Mouse (Mus musculus) heart, adult 9 months (tissue): ENCODE results near the gene Cd248.
"Not testable (repeated sequence)": the region's sequence is repeated elsewhere in the genome, so short reads cannot be mapped to it uniquely, and the experiment has no call there.

ENCODE experiments used
- DNase-seq, 2 experiments: peaks; one replicate each; pipeline ENCODE4 v3.0.0; 2022; ENCODE audit warnings: low spot score in 2 of 2

Gene Cd248

GRCm38 (mm10) chr19:5073518-5073917 lies 5.6 kb downstream of the Cd248 start:
- no peak for DNase-seq

DNA sequence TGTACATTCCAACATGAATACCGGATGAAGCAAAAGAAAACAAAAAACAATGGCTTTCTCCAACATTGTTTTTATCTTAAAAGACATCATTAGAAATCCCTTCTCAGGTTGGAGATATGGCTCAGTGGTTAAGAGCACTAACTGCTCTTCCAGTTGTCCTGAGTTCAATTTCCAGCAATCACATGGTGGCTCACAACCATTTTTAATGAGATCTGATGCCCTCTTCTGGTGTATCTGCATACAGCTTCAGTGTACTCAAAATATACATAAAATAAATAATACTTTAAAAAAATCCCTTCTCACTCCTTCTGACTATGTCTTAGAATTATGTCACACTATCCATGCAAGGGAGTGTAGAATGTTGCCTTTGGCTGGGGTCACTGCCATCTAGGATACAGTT lies 11.4 kb downstream of the Cd248 start:
- DNase-seq: no peak

DNA sequence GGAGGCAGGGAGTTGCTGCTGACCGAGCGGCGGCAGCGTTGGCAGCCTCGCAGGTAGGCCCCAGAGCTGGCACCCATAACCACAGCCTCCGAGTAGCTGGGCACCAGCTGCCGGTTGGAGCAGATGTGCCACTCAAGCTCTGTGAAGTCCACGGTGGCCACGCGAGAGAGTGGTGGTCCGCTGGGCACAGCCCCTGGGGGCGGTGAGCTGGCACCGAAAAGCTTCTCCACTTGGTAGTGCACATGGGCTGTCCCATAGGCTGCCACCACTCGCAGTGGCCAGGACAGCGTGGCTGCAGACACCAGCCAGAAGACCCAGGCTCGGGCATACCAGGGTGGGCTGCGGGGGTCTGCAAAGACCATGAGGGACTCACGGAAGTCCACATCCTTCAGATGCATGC lies 14.1 kb downstream of the Cd248 start:
- no peak for DNase-seq

- no peak for DNase-seq
Measured at GRCm38 (mm10) chr19:5082596-5082995, 14.7 kb downstream of the Cd248 start.

GRCm38 (mm10) chr19:5083961-5084833 lies 16.3 kb downstream of the Cd248 start:
- DNase-seq: no peak

DNA sequence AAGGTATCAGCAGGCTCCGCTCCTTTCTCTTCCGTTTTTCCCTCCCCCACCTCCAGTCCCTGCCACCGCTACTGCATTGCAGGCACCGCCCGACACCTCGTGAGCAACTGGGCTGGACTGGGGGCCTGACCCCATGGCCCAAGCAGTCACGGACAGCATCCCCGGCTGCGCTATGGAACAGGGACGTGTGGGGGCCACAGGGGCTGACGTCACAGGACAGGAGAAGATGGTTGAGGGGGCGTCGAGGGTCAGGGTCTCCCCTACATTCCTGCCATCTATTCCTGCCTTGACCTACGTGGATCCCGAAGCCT lies 16.9 kb downstream of the Cd248 start:
- no peak for DNase-seq

- no peak for DNase-seq
Measured at GRCm38 (mm10) chr19:5085145-5085863, 17.4 kb downstream of the Cd248 start, which contains the start of gene Tmem151a. Tmem151a (minus strand) TSS chr19:5085531.

DNA sequence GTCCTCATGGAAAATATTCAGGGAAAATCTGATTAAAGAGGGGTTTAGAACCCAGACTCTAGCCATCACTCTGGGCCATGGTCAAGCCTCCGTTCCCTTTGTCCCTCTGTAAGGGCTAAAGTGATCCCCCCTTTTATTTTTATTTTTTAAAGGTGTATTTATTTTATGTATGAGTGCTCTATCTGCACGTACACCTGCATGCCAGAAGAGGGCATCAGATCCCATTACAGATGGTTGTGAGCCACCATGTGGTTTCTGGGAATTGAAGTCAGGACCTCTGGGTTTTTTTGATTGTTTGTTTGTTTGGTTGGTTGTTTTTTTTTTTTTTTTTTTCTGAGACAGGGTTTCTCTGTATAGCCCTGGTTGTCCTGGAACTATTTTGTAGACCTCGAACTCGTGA lies 18.7 kb downstream of the Cd248 start:
- not testable (repeated sequence) for DNase-seq

DNA sequence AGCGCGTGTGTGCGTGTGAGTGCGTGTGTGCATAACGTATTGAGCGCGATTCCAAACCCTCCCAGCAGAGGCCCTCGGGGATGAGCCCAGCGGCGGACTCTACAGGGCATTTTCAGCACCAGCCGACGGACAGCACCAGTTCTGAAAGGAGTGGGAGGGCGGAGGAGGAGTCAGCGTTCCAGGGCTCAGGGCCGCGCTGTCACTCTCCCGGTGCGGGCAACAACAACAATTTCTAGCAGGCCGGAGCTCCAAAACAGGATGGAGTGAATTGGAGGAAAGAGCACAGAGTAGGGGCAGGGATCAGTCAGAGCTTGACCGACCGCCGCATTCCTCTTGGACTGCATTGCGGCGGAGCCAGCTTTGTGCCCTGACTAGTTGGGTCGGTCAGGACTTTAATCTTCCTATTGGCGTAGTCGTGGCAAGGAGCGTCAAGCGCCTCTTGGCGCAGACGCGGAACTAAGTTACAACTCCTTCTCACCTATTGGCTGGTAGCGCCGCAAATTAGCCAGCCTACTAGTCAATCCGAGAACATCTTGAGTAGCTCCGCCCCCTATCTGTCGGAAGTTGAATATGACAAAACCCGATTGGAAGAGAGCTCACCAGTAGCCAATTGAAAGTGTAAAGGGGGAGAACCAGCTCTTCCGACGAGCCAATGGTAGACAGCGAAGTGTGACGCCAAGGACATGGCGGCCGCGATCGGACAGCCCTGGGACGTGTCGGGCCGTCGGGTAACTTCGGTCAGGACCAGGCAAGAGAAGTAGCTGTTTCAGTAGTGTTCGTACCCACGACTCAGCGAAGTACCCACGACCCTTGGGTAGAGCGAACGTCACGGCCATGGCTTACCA lies 20.2 kb downstream of the Cd248 start, which contains the start of gene Yif1a:
Yif1a (plus strand) TSS at position 655 of the 845 bp plus-strand sequence.
- peak; percentile 98 to 99 for DNase-seq

- DNase-seq: no peak
Measured at GRCm38 (mm10) chr19:5089324-5089723, 21.4 kb downstream of the Cd248 start.

DNA sequence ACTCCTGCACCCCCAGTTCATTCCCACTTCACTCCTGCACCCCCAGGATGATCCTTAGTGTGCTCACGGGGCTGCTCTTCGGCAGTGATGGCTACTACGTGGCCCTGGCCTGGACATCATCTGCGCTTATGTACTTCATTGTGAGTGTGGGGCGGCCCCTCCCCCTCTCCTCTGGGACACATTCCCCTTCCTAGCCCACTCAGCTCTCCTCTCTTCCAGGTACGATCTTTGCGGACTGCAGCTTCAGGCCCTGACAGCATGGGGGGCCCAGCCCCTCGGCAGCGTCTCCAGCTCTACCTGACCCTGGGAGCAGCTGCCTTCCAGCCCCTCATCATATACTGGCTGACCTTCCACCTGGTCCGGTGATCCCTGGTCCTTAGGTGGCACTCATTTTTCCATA lies 24.2 kb downstream of the Cd248 start:
- DNase-seq: no peak

- no peak for DNase-seq
Measured at GRCm38 (mm10) chr19:5093481-5094242, 25.8 kb downstream of the Cd248 start.

- peak; percentile 77 to 82 for DNase-seq
Measured at GRCm38 (mm10) chr19:5094243-5094632, 26.4 kb downstream of the Cd248 start.

DNA sequence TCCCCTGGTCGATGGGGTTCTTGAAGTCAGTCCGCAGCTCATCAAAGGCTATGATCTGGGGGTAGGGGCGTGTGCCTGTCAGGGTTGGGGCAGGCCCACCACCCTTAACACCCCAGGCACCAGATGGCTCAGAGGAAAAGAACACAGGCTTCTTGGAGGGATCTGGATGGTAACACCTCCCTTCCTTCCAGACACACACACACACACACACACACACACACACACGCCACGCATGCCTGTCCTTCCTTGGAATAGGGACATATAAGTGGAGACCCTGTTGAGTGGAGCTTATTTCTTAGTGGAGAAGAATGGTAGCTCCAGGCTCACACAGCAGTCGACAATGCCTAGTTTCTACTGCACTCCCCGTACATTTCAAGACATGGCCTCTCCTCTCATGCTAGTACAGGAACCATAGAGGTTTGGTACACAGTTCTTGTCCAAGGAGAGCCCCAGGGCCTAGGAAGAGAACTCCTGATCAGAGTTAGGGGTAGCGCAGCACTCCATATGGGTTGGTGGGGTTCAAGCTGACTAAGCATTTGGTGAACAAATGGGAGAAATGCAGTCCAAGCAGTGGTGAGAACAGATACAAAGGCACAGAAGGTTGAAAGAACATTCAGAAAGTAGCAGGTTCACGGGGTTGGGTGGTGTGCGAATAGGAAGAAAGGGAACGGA lies 27.0 kb downstream of the Cd248 start:
- no peak for DNase-seq

- DNase-seq: no peak
Measured at GRCm38 (mm10) chr19:5095887-5096474, 28.1 kb downstream of the Cd248 start.

GRCm38 (mm10) chr19:5097521-5098362 lies 29.9 kb downstream of the Cd248 start:
- no peak for DNase-seq

- DNase-seq: peak; percentile 29 to 49
Measured at GRCm38 (mm10) chr19:5098363-5099143, 30.7 kb downstream of the Cd248 start, which contains the start of gene Cnih2. Cnih2 (minus strand) TSS chr19:5098521.

DNA sequence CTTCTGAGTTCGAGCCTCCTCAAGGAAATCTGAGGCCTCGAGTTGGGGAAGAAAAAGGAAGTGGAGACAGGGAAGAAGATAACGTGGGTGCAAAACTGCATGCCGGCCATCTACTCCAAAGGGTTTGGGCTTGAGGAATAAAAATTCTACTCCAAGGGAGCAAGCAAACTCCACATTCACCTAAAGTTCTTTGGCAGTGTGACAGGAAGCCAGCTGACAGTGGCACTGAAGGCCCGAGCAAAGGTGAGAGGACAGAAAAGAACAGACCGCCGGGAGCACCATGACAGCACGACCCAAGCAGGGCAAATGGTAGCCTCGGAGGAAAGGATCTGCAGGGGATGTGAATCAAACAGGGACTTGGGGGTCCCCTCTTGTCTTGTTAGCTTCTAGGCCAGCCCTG lies 38.2 kb downstream of the Cd248 start:
- peak; percentile 34 to 39 for DNase-seq
